ENCODE assay signal across 11 mouse cellular contexts in genomic region chr3:95627763-95628162, GRCm38 (mm10). TPM values are rescaled to one million over a fixed set of nuclear protein-coding genes. Genes with fewer than 3 reads are reported as not detected.
DNase-seq lines count a peak whose midpoint lies in the region; ATAC-seq lines count a peak whose summit lies in the region.
"Had no signal": no experiment of that assay in that cellular context is flagged by ENCODE, and none has a peak within 500 bp of the region (broad histone marks: within the 10 kb centered on the region; RNA-seq: fewer than 3 reads in every experiment).

No protein-coding gene starts in this region.

- H3K9ac ChIP-seq in liver, embryonic 13.5 days = peak overlapping the region; percentile 37; the same call in 1 of the 2 replicates
- H3K9ac ChIP-seq in liver, embryonic 11.5 days (ENCODE audit: low read depth, low read length) = no peak overlapping the region
- H3K9ac ChIP-seq: stomach, embryonic 15.5 days had no signal

- no peak for ATAC-seq in liver, embryonic 13.5 days (ENCODE audit: low read depth)
- no peak for ATAC-seq in liver, embryonic 11.5 days (replicated peaks; ENCODE audit: low FRiP score)

- no peak overlapping the region for H3K27ac ChIP-seq in liver, embryonic 13.5 days
- H3K27ac ChIP-seq in liver, embryonic 11.5 days (ENCODE audit: low read depth, low read length) = no peak overlapping the region
- H3K27ac ChIP-seq: stomach, embryonic 15.5 days had no signal

- H3K4me3 ChIP-seq in liver, embryonic 13.5 days (replicated peaks) = no peak overlapping the region
- no peak overlapping the region for H3K4me3 ChIP-seq in liver, embryonic 11.5 days (ENCODE audit: low read depth, low read length)
- H3K4me3 ChIP-seq: stomach, embryonic 15.5 days had no signal

- DNase-seq in liver, embryonic 13.5 days = no peak
- DNase-seq in liver, embryonic 11.5 days (ENCODE audit: low spot score) = no peak
- peak; percentile 32 to 61 for DNase-seq in frontal cortex, postnatal 10 days (ENCODE audit: low spot score in 2 of 2)
- peak; percentile 90 for DNase-seq in layer of hippocampus, adult 9-11 months
- DNase-seq in right cerebral cortex, postnatal 10 days (ENCODE audit: low spot score in 2 of 2) = peak; percentile 73 to 76
- no peak for DNase-seq in urinary bladder, postnatal 36 days (ENCODE audit: low spot score in 2 of 2)
- no peak for DNase-seq in spleen, postnatal 36 days (ENCODE audit: low spot score in 2 of 2)
- DNase-seq in urinary bladder, postnatal 10 days (ENCODE audit: low spot score) = no peak
- DNase-seq: gastrocnemius, postnatal 36 days; lung, adult 18-20 months had no signal

- no peaks in the 10 kb centered on the region for H3K9me3 ChIP-seq in liver, embryonic 13.5 days (replicated peaks)
- H3K9me3 ChIP-seq in liver, embryonic 11.5 days (ENCODE audit: control insufficient read depth, low read length) = no peaks in the 10 kb centered on the region
- H3K9me3 ChIP-seq: stomach, embryonic 15.5 days had no signal

- 81% methylated on average over 5 of the region's 5 CpGs for WGBS in liver, embryonic 13.5 days (ENCODE audit: insufficient replicate concordance)
- WGBS in liver, embryonic 11.5 days = 83% methylated on average over 5 of the region's 5 CpGs

- H3K27me3 ChIP-seq in liver, embryonic 13.5 days = no peaks in the 10 kb centered on the region
- H3K27me3 ChIP-seq in liver, embryonic 11.5 days (replicated peaks; ENCODE audit: control insufficient read depth, insufficient read depth, low read length) = no peaks in the 10 kb centered on the region
- H3K27me3 ChIP-seq: stomach, embryonic 15.5 days had no signal

- H3K4me1 ChIP-seq in liver, embryonic 13.5 days (replicated peaks) = peaks cover 38% of the 10 kb centered on the region
- H3K4me1 ChIP-seq in liver, embryonic 11.5 days (replicated peaks; ENCODE audit: control insufficient read depth, insufficient read depth, low read length) = peaks cover 7% of the 10 kb centered on the region

- no peak overlapping the region for H3K4me2 ChIP-seq in liver, embryonic 13.5 days
- H3K4me2 ChIP-seq in liver, embryonic 11.5 days = no peak overlapping the region
- H3K4me2 ChIP-seq: stomach, embryonic 15.5 days had no signal

- peaks cover 66% of the 10 kb centered on the region for H3K36me3 ChIP-seq in liver, embryonic 13.5 days
- peaks cover 44% of the 10 kb centered on the region for H3K36me3 ChIP-seq in liver, embryonic 11.5 days (ENCODE audit: control insufficient read depth, insufficient read depth, low read length)

RNA-seq across cellular contexts. Expression of gene Ensa, which starts 3.0 kb away (rescaled TPM):
- polyA plus RNA-seq in liver, embryonic 13.5 days (2015; fragmentation: Nextera tagmentation; extraction: Ambion mirVana) = 33.4 and 36.8 TPM in 2 replicates
- 51.3 and 55.8 TPM in 2 replicates for polyA plus RNA-seq in liver, embryonic 11.5 days (2014; fragmentation: Nextera tagmentation; extraction: Ambion mirVana)

RNA-seq across cellular contexts. Expression of gene Mcl1, which starts 30.8 kb away (rescaled TPM):
- polyA plus RNA-seq in liver, embryonic 13.5 days (2015; fragmentation: Nextera tagmentation; extraction: Ambion mirVana) = 31.8 and 33.3 TPM in 2 replicates
- 52.2 and 57.7 TPM in 2 replicates for polyA plus RNA-seq in liver, embryonic 11.5 days (2014; fragmentation: Nextera tagmentation; extraction: Ambion mirVana)

RNA-seq across cellular contexts. Expression of gene Golph3l, which starts 39.0 kb away (rescaled TPM):
- polyA plus RNA-seq in liver, embryonic 13.5 days (2015; fragmentation: Nextera tagmentation; extraction: Ambion mirVana) = 28.1 and 34.1 TPM in 2 replicates
- polyA plus RNA-seq in liver, embryonic 11.5 days (2014; fragmentation: Nextera tagmentation; extraction: Ambion mirVana) = 29.8 and 34.3 TPM in 2 replicates

RNA-seq across cellular contexts. Expression of gene Adamtsl4, which starts 60.0 kb away (rescaled TPM):
- 0.37 and 0.83 TPM in 2 replicates for polyA plus RNA-seq in liver, embryonic 13.5 days (2015; fragmentation: Nextera tagmentation; extraction: Ambion mirVana)
- polyA plus RNA-seq in liver, embryonic 11.5 days (2014; fragmentation: Nextera tagmentation; extraction: Ambion mirVana) = 0.38 and 1.2 TPM in 2 replicates

Comparison
In these comparisons a context has a peak if more than half of its experiments do, and no peak if none do; other contexts are left out.
1. DNase-seq: peak in frontal cortex, postnatal 10 days (2 of 2), layer of hippocampus, adult 9-11 months (single experiment) and right cerebral cortex, postnatal 10 days (2 of 2); none in liver, embryonic 13.5 days (single experiment), liver, embryonic 11.5 days (single experiment), urinary bladder, postnatal 36 days (0 of 2), spleen, postnatal 36 days (0 of 2) and urinary bladder, postnatal 10 days (single experiment).